Mouse (Mus musculus) megakaryocyte, adult 5-6 weeks (primary cell): Measurements from ENCODE around the gene Cdkn1b. TPM values are rescaled to one million over a fixed set of nuclear protein-coding genes. Genes with fewer than 3 reads are reported as not detected.

Experiments used
- ATAC-seq: 2 replicates; pipeline ENCODE4 v1.8.0; 2016; ENCODE audit warnings: mild to moderate bottlenecking, inconsistent platforms; ENCODE audit not compliant: poor library complexity, severe bottlenecking
- total RNA-seq, 2 experiments: library from RNA; stranded (forward) in 1 of 2; stranded (reverse) in 1 of 2; fragments of 153-499, 151-499 nt in 1 of 2; fragments of 221-1000, 200-1000 nt in 1 of 2; gene quantifications; 2 replicates each; pipeline versions ENCODE4 v1.2.3 to v1.2.4; 2015 to 2017

Gene Cdkn1b
- total RNA-seq, 2 experiments from 2014 or later: 44.0 to 92.3 TPM

DNA sequence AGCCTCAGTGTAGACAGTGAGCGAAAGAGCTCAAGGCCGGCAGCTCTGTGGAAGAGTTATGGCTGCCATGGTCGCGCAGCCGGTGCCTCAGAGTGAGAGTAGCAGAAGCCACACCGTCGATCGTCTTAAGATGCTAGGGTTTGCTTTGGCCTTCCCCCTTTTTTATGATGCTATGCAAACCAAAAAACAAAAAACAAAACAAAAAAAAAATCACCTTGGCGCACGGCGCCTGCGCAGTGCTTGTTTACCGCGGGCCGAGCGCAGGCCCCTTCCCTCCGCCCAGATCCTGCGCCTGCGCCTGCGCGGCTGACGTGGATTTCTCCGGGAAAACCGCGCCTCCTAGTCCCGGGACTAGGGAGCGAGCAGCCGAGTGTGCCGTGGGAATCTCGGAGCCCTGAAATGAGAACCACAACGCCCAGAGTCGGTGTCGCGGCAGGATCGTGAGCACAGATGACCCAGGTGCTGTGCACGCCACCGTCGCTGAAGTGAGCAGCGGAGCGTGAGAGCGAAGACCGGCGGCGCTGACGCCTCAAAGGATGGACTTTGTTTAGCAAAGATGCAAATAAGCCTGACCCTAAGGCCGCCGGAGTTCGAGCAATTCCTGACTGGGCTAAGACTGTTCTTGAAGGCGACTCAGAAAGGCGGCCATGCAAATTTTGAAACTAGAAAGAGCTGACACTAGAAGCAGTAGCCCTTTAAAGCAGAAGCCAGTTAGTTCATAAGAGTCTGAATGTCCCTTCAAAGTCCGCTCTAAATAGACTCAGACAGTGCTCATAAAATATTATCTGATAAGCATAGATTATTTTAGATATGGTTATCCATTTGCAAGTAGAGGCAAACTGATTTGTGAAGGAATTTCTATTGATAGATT lies 21.9 kb upstream of the Cdkn1b start, which contains the start of gene Gpr19:
Gene Gpr19 (minus strand): TSS at position 484 of the 871 bp plus-strand sequence.
- ATAC-seq: peak; percentile 64

GRCm38 (mm10) chr6:134903368-134903767 lies 16.8 kb upstream of the Cdkn1b start:
- ATAC-seq: peak; percentile 34

- no peak for ATAC-seq
Observed at GRCm38 (mm10) chr6:134903891-134904884, 16.0 kb upstream of the Cdkn1b start.

DNA sequence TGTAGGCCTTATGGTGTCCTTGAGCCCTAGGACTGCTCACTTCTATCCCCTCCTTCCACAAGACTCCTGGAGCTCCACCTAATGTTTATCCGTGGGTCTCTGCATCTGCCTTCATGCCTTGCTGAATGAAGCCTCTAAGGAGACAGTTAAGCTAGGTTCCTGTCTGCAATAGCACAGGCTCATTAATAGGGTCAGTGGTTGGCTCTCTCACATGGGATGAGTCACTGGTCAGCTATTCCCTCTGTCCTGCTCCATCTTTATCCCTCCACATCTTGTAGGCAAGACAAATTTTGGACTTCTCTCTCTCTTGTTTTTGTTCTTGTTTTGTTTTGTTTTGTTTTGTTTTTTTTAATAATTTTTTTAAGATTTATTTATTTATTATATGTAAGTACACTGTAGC lies 14.4 kb upstream of the Cdkn1b start:
- ATAC-seq: no peak

DNA sequence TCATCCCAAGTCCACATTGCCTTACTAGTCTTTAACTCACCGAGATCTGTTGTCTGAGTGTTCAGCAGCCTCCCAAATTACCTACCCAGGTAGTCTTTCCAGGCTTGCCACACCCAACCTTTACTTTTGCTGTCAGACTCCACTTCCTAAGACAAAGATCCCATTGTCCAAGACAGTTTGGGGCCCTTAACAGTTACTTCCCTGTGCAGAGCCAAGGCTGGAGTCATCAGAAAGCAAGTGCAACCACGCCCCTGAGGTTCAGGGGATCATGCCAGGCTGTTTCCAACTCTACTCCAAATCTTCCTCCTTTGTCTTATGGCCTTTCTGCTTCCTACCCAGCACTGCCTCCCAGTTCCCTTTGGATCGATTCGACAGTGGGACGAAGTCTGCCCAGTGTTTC lies 5.7 kb upstream of the Cdkn1b start:
- no peak for ATAC-seq

DNA sequence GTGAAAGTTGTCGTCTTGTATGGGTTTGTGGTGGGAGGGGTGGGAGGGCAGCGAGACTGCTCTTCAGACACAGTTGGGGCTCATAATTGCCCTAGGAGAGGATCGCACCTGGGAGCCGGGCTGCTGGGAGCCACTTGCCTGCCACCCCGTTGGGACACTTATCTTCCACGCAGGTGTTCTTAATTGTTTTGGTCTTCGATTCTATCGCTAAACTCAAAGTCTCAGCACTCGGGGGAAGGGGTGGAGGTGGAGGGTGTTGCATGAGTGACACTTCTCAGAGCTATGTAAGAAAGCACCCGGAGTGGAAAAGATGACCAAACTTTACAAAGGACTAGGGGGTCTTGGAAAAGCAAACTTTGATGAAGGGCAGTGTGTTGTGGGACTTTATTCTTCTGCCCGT lies 3.6 kb upstream of the Cdkn1b start:
- ATAC-seq: no peak

DNA sequence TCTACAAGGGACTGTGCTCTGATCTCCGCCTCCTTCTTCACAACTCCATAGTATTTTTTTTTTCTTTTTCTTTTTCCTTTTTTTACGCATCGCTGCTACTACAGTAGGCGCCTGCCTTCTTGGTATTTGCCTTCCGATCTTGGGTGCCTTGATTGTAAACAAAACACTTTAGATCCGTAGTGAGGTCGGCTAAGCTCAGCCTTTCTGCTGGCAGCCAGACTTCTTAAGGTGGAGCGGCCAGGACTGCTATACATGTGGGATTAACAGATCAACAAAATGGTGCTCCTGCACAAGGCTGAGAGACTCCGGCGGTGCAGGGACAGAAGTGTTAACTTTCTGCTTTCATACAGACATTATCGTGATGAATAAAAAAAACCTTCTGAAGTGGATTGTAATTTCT lies 3.1 kb upstream of the Cdkn1b start:
- ATAC-seq: no peak

GRCm38 (mm10) chr6:134918769-134919168 lies 1.4 kb upstream of the Cdkn1b start:
- no peak for ATAC-seq

GRCm38 (mm10) chr6:134919511-134920189 lies 551 bp upstream of the Cdkn1b start:
- peak; percentile 3 for ATAC-seq

DNA sequence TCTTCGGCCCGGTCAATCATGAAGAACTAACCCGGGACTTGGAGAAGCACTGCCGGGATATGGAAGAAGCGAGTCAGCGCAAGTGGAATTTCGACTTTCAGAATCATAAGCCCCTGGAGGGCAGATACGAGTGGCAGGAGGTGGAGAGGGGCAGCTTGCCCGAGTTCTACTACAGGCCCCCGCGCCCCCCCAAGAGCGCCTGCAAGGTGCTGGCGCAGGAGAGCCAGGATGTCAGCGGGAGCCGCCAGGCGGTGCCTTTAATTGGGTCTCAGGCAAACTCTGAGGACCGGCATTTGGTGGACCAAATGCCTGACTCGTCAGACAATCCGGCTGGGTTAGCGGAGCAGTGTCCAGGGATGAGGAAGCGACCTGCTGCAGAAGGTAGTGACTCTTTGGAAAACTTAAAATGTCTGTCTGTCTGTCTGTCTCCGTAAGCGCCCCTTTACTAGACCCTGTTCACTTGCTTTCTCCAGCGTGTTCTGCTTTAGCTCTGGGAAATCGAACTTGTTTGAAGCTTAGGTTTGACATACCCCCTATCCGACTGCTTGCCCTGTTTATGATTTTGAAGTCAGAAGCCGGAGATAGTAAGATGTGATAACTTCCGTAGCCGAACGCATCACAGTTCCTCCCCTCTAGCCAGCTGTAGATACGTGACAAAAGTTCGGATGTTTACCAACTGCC lies 953 bp downstream of the Cdkn1b start:
- ATAC-seq: peak; percentile 29

- ATAC-seq: no peak
Observed at GRCm38 (mm10) chr6:134921695-134922510, 1.7 kb downstream of the Cdkn1b start.

- ATAC-seq: peak; percentile 20
Observed at GRCm38 (mm10) chr6:134922511-134923195, 2.5 kb downstream of the Cdkn1b start.

DNA sequence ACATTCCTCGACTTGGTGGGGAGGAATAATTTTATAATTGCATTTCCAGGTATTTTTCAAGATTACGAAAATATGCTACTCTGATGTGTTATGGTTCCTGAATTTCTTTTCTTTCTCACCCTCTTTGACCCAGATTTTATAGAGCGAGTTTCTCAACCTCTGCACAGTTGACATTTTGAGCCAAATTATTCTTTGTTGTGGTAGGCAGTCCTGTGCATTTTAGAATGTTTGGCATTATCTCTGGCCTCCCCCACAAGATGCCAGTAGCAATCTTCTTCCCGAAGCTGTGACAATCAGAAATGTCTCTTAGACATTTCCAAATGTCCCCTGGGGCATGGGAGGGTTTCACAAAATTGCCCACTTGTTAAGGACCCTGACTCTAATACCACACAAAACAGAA lies 3.5 kb downstream of the Cdkn1b start:
- ATAC-seq: no peak

GRCm38 (mm10) chr6:134924262-134924661 lies 4.1 kb downstream of the Cdkn1b start:
- no peak for ATAC-seq

GRCm38 (mm10) chr6:134925673-134926337 lies 5.6 kb downstream of the Cdkn1b start:
- no peak for ATAC-seq

DNA sequence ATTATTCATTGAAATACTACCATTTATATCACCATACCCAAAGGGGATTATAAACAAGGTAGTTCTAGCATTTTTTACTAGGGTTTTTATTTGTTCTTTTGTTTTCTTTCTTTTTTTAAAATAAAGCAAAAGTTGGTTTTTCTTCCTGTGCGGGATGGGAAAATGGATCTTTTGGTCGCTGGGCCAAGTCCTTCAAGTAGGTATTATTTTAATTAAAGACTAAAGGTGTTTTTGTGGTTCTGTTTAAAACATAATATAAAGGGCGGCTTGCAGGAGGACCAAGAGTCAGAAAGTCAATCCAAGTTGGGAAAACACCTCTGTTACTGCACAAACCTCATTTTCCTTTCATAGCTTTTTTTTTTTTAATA lies 6.1 kb downstream of the Cdkn1b start:
- ATAC-seq: no peak

- peak; percentile 43 for ATAC-seq
Observed at GRCm38 (mm10) chr6:134926803-134927594, 6.8 kb downstream of the Cdkn1b start.
